Mouse (Mus musculus) hindbrain, embryonic 11.5 days (tissue): ENCODE measurements around the gene Xlr5a. TPM values are rescaled to one million over a fixed set of nuclear protein-coding genes. Genes with fewer than 3 reads are reported as not detected.
"Not testable (repeated sequence)": the region's sequence is repeated elsewhere in the genome, so short reads cannot be mapped to it uniquely, and the experiment has no call there.

Experiments
- ATAC-seq: fragments of 200-750 bp; cut with Nextera tagmentation; 2 replicates; pipeline ENCODE4 v1.8.0; 2017; ENCODE audit warnings: mild to moderate bottlenecking, moderate TSS enrichment, moderate library complexity; ENCODE audit not compliant: low FRiP score
- DNase-seq: peaks from one replicate; pipeline ENCODE4 v3.0.0-alpha.2; 2015; ENCODE audit warnings: low spot score
- H3K27ac ChIP-seq: fragments of 300-500 bp; sonication (generic); 2 replicates; pipeline ENCODE4 v1.5.1; 2014; ENCODE audit warnings: mild to moderate bottlenecking, low read depth, low read length
- H3K27me3 ChIP-seq: fragments of 300-500 bp; sonication (generic); 2 replicates; pipeline ENCODE4 v1.6.1; 2014; ENCODE audit warnings: mild to moderate bottlenecking, low read length, moderate library complexity, mixed read lengths; ENCODE audit not compliant: control insufficient read depth, insufficient read depth
- H3K36me3 ChIP-seq: fragments of 300-500 bp; sonication (generic); 2 replicates; pipeline ENCODE4 v1.6.1; 2014; ENCODE audit warnings: mild to moderate bottlenecking, low read length, moderate library complexity, mixed read lengths; ENCODE audit not compliant: control insufficient read depth, insufficient read depth
- H3K4me1 ChIP-seq: fragments of 300-500 bp; sonication (generic); replicated peaks from 2 replicates; pipeline ENCODE4 v1.6.1; 2014; ENCODE audit warnings: low read length, mixed read lengths; ENCODE audit not compliant: control insufficient read depth, insufficient read depth
- H3K4me2 ChIP-seq: fragments of 300-500 bp; sonication (generic); replicated peaks from 2 replicates; pipeline ENCODE4 v1.6.1; 2014; ENCODE audit warnings: mild to moderate bottlenecking, low read depth, low read length
- H3K4me3 ChIP-seq: fragments of 300-500 bp; sonication (generic); 2 replicates; pipeline ENCODE4 v1.5.1; 2014; ENCODE audit warnings: low read depth, low read length
- H3K9ac ChIP-seq: fragments of 300-500 bp; sonication (generic); 2 replicates; pipeline ENCODE4 v1.6.1; 2014; ENCODE audit warnings: low read depth, low read length
- H3K9me3 ChIP-seq: fragments of 300-500 bp; sonication (generic); 2 replicates; pipeline ENCODE4 v1.6.1; 2016; ENCODE audit warnings: low read length; ENCODE audit not compliant: control insufficient read depth
- WGBS: fragments of 180-500 bp; shearing (Covaris S2); extraction: QIAGEN DNeasy Blood & Tissue Kit; methylation state at CpG from one replicate; pipeline ENCODE4 v1.1.7; 2014; 5-methylcytosine and 5-hydroxymethylcytosine counted together
- polyA plus RNA-seq: library from polyadenylated mRNA; unstranded; fragments of >200 nt; fragmentation: Nextera tagmentation; extraction: Ambion mirVana; gene quantifications from 2 replicates; pipeline ENCODE4 v1.2.1, GENCODE M21; 2014

The Xlr5a gene
- polyA plus RNA-seq, 1 experiment from 2014 or later: not detected

DNA sequence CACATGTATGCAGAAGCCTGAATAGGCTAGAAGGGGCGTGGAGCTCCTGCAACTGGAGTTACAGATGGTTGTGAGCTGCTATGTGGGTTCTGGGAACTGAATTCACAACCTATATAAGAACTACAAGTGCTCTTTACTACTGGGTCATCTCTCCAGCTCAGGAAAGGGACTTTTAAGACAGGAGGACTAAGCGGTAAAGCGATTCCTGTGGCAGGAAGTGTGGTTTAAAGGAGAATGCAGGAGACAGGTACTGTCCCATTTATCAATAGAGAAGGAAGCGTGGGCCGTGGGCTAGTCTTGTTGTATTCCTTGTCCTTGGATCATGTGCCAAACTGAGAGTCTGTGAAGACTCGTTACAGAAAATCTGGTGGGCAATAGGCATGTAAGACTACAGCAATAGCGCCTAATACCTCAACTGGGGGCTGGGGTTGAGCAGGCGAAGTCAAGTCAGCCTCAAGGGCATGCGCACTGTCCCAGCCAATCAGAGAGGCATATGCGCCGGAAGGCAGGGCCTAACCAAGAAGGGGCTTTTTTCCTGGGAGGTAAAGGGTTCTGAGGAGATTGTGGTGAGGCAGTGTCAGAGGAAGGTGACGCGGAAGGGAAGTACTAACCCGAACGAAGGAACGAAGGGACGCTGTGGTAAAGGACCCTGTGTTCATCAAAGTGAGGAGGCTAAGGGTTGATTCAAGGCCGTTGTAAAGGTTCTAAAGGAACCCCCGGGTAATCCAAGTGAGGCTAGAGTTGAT is 78.8 kb downstream of the Xlr5a start, which contains the start of gene Xlr4b:
Gene Xlr4b (plus strand): TSS at position 515 of the 746 bp plus-strand sequence.
- H3K4me1 ChIP-seq, H3K36me3 ChIP-seq, H3K27me3 ChIP-seq, H3K9ac ChIP-seq, ATAC-seq, H3K4me3 ChIP-seq, H3K4me2 ChIP-seq, H3K27ac ChIP-seq, DNase-seq, H3K9me3 ChIP-seq: not testable (repeated sequence)
- WGBS: 79% methylated on average over 12 of the region's 19 CpGs

GRCm38 (mm10) chrX:73191934-73192333 is 100.8 kb downstream of the Xlr5a start, which contains the start of gene Xlr3b:
Xlr3b (plus strand) TSS chrX:73192207.
- not testable (repeated sequence) for H3K27me3 ChIP-seq, H3K9me3 ChIP-seq, H3K4me1 ChIP-seq, ATAC-seq, H3K4me3 ChIP-seq, H3K9ac ChIP-seq, H3K4me2 ChIP-seq, H3K27ac ChIP-seq, DNase-seq, H3K36me3 ChIP-seq
- WGBS: 77% methylated on average over 9 of the region's 12 CpGs

DNA sequence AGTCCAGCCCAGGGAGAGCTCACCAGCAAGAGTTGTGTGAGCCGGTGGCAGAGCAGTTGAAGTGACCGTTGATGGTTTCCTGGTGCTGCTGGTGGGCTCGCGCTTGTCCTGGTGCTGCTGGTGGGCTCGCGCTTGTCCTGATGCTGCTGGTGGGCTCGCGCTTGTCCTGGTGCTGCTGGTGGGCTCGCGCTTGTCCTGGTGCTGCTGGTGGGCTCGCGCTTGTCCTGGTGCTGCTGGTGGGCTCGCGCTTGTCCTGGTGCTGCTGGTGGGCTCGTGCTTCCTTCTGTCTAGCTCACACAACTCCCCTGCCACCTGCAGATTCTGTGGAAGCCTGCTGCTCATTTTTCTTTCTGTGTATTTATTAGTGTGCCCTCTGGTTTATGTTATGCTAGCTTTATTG is 115.9 kb downstream of the Xlr5a start, which contains the start of gene Spin2d:
Gene Spin2d (minus strand): TSS at position 101 of the 400 bp plus-strand sequence.
- not testable (repeated sequence) for DNase-seq, H3K4me2 ChIP-seq, H3K27ac ChIP-seq, H3K9me3 ChIP-seq, H3K27me3 ChIP-seq, H3K4me1 ChIP-seq, H3K36me3 ChIP-seq, H3K4me3 ChIP-seq, H3K9ac ChIP-seq, ATAC-seq
- WGBS: 89% methylated on average over 6 of the region's 15 CpGs

- not testable (repeated sequence) for H3K27ac ChIP-seq, DNase-seq, H3K4me2 ChIP-seq, H3K9ac ChIP-seq, H3K4me1 ChIP-seq, ATAC-seq, H3K36me3 ChIP-seq, H3K27me3 ChIP-seq, H3K4me3 ChIP-seq, H3K9me3 ChIP-seq
- WGBS: no CpG with 5 or more reads among the region's 7 CpGs
Measured at GRCm38 (mm10) chrX:73149350-73149749, 143.4 kb downstream of the Xlr5a start, which contains the start of gene DXBay18. DXBay18 (minus strand) TSS chrX:73149450.

DNA sequence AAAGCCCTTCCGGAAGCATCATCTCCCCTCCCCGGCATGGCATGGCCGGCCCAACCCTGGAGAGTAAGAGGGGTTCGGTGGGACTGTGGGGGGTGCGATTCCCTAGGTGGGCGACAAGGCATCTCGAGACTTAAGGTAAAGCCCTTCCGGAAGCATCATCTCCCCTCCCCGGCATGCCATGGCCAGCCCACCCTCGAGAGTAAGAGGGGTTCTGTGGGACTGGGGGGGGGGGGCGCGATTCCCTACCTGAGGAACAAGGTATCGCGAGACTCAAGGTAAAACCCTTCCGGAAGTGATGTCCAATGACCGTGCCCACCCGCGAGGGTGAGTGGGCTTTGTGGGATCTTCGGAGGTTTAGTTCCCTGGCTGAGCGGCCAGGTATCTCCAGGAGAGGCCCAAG is 144.3 kb downstream of the Xlr5a start, which contains the start of gene Xlr5b:
Gene Xlr5b (plus strand): TSS at position 301 of the 400 bp plus-strand sequence.
- not testable (repeated sequence) for H3K4me3 ChIP-seq, H3K27me3 ChIP-seq, DNase-seq, H3K4me1 ChIP-seq, H3K9ac ChIP-seq, H3K9me3 ChIP-seq, ATAC-seq, H3K27ac ChIP-seq, H3K36me3 ChIP-seq, H3K4me2 ChIP-seq
- WGBS: no CpG with 5 or more reads among the region's 20 CpGs

GRCm38 (mm10) chrX:73143218-73143618 is 149.6 kb downstream of the Xlr5a start:
- ATAC-seq, H3K36me3 ChIP-seq, H3K27ac ChIP-seq, H3K9me3 ChIP-seq, H3K4me1 ChIP-seq, DNase-seq, H3K9ac ChIP-seq, H3K4me2 ChIP-seq, H3K27me3 ChIP-seq, H3K4me3 ChIP-seq: not testable (repeated sequence)
- whole genome bisulfite sequencing: no CpG with 5 or more reads among the region's 7 CpGs

DNA sequence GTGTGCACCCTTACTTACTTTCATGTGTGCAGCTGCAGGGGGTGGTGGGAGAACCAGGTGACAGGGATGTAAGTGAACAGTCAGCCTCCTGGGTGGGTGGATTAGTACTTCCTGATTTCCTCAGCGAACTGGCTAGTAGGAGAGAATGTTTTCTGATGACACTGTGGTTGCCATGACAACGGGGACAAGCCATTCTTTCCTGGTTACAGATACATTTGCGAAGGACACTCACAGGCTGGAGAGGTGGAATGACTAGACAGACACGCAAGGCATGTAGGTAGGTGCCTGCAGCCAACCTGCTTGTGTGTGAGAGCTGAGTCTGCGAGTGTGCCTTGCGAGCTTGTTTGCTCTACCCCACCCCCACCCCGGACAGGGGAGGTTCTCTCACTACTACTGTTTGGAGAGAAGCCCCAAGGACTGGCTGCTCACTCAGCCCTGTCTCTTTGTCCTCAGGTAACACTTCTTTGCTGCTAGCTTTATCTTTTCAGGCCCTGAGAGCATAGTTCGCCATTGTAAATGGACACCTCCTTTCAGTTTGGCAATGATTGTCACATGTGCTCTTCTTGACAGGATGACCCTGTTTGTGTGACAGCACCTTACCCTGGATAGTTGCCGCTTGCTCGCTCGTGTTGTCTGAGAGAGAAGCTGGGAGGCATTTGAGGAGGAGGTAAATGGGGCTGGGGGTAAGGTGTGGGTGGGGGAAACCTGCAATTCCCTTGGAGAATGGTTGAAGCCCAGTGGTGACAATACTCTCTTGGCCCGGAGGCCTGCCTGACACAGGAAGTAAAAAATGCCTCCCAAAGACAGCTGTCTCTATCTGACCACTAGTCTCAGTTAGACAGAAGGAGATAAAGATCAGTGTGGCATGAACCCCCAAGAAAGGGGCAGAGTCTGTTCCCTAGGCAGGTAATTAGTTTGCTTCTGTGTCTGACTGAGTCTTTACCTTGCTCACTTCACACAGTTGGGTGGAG is 169.6 kb downstream of the Xlr5a start:
- H3K27me3 ChIP-seq, H3K9me3 ChIP-seq, H3K4me3 ChIP-seq, H3K9ac ChIP-seq, DNase-seq, H3K36me3 ChIP-seq, H3K4me2 ChIP-seq, H3K27ac ChIP-seq, H3K4me1 ChIP-seq: not testable (repeated sequence)
- ATAC-seq: peak; percentile 30; the same call in 1 of the 2 replicates
- no CpG with 5 or more reads among the region's 12 CpGs for WGBS

DNA sequence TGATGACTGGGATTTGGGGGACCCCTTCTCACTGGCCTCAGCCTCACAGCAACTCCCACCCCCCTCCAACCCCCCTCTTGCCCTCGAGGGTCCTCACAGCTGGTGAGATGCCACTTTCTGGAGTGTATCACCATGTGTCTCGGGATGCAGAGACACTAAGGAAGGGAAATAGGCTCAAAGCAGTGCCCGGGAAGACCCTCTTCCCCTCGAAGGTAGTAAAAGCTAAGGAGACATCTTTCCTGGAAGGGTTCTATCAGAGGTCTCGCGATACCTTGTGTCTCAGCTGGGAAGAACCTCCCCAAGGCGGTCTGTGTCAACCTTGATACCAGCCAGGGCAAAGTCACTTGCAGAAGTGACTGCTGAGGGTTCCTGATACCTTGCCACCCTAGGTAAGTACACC is 176.0 kb downstream of the Xlr5a start, which contains the start of gene Gm14685:
Gene Gm14685 (plus strand): TSS at position 301 of the 400 bp plus-strand sequence.
- DNase-seq, H3K27ac ChIP-seq, H3K36me3 ChIP-seq, H3K9me3 ChIP-seq, H3K4me1 ChIP-seq, H3K4me2 ChIP-seq, ATAC-seq, H3K4me3 ChIP-seq, H3K27me3 ChIP-seq, H3K9ac ChIP-seq: not testable (repeated sequence)
- WGBS: no CpG with 5 or more reads among the region's 7 CpGs
